Mouse (Mus musculus) embryonic facial prominence, embryonic 12.5 days (tissue): ENCODE data around the gene Ramp3. TPM values are rescaled to one million over a fixed set of nuclear protein-coding genes. Genes with fewer than 3 reads are reported as not detected.

ENCODE experiments used
- ATAC-seq: fragments of 200-750 bp; cut with Nextera tagmentation; 2 replicates; pipeline ENCODE4 v1.8.0; 2017; ENCODE audit not compliant: insufficient number of reproducible peaks, insufficient read depth, low FRiP score, low TSS enrichment
- H3K27ac ChIP-seq: fragments of 300-500 bp; sonication (generic); 2 replicates; pipeline ENCODE4 v1.5.1; 2016; ENCODE audit warnings: mild to moderate bottlenecking
- H3K27me3 ChIP-seq: fragments of 300-500 bp; sonication (generic); 2 replicates; pipeline ENCODE4 v1.6.1; 2016; ENCODE audit warnings: mild to moderate bottlenecking, moderate library complexity
- H3K36me3 ChIP-seq: fragments of 300-500 bp; sonication (generic); 2 replicates; pipeline ENCODE4 v1.6.1; 2016; ENCODE audit warnings: mild to moderate bottlenecking
- H3K4me1 ChIP-seq: fragments of 300-500 bp; sonication (generic); 2 replicates; pipeline ENCODE4 v1.6.1; 2016
- H3K4me2 ChIP-seq: fragments of 300-500 bp; sonication (generic); replicated peaks from 2 replicates; pipeline ENCODE4 v1.6.1; 2016; ENCODE audit warnings: mild to moderate bottlenecking, moderate library complexity
- H3K4me3 ChIP-seq: fragments of 300-500 bp; sonication (generic); 2 replicates; pipeline ENCODE4 v1.5.1; 2016; ENCODE audit warnings: mild to moderate bottlenecking
- H3K9ac ChIP-seq: fragments of 300-500 bp; sonication (generic); 2 replicates; pipeline ENCODE4 v1.6.1; 2016; ENCODE audit warnings: mild to moderate bottlenecking, moderate library complexity
- H3K9me3 ChIP-seq: fragments of 300-500 bp; sonication (generic); 2 replicates; pipeline ENCODE4 v1.6.1; 2016; ENCODE audit warnings: mild to moderate bottlenecking, moderate library complexity
- WGBS: fragments of 180-500 bp; shearing (Covaris S2); methylation state at CpG from one replicate; pipeline ENCODE4 v1.1.7; 2016; 5-methylcytosine and 5-hydroxymethylcytosine counted together
- polyA plus RNA-seq: library from polyadenylated mRNA; unstranded; fragments of >200 nt; fragmentation: Nextera tagmentation; extraction: Ambion mirVana; gene quantifications from 2 replicates; pipeline ENCODE4 v1.2.1, GENCODE M21; 2016

The Ramp3 gene
- polyA plus RNA-seq, 1 experiment from 2014 or later = 5.5 TPM

DNA sequence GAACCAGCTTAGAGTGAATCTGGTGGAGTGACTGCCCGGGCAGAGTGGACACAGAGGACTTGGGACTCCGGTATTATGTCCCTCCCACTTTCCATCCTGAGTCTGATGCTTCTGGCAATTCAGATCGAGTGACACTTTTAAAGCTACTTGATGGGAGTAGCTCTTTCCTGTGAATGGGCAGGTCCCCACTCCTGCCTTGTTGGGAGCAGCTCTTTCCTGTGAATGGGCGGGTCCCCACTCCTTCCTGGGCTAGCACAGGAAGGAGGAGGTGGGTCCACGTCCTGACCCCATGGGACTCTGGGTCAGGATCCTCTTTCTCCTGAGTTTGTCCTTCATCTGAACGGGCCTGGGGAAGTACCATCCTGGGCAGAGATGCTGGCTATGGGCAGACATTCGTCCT, 17.1 kb downstream of the Ramp3 start:
- H3K4me2 ChIP-seq = no peak overlapping the region
- ATAC-seq = no peak
- no peaks in the 10 kb centered on the region for H3K9me3 ChIP-seq
- H3K4me1 ChIP-seq = no peaks in the 10 kb centered on the region
- H3K27ac ChIP-seq = no peak overlapping the region
- H3K27me3 ChIP-seq = no peaks in the 10 kb centered on the region
- no peaks in the 10 kb centered on the region for H3K36me3 ChIP-seq
- WGBS = 56% methylated on average over 7 of the region's 7 CpGs
- no peak overlapping the region for H3K4me3 ChIP-seq
- H3K9ac ChIP-seq = no peak overlapping the region

DNA sequence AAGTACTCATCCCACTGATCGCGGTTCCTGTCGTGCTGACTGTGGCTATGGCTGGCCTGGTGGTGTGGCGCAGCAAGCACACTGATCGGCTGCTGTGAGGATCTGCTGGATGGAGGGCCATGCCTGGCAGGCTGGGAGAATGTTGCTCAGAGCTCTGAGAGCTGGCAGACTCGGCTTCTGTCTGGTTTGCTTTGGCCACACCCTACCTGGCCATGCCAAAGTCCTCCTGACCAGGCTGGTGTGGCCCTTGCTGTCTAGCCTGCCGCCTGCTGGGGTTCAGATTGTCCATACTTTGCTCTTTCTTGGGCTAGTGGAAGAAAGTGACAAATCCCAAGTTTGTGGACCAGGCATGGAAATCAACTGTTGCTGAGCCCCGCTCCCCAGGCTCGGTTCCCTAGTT, 18.3 kb downstream of the Ramp3 start:
- Histone ChIP-seq H3K4me1 (no peaks in the 10 kb centered on the region), H3K9me3 (no peaks in the 10 kb centered on the region), H3K9ac (no peak overlapping the region), H3K27me3 (no peaks in the 10 kb centered on the region), H3K27ac (no peak overlapping the region), H3K36me3 (no peaks in the 10 kb centered on the region), H3K4me2 (no peak overlapping the region), H3K4me3 (no peak overlapping the region)
- no peak for ATAC-seq
- WGBS = 84% methylated on average over 9 of the region's 9 CpGs

- H3K27ac ChIP-seq = no peak overlapping the region
- no peaks in the 10 kb centered on the region for H3K9me3 ChIP-seq
- no peak overlapping the region for H3K4me2 ChIP-seq
- H3K4me3 ChIP-seq = no peak overlapping the region
- ATAC-seq = 0 out of 2 replicates have a peak, but pooled peaks have one; percentile 44
- H3K27me3 ChIP-seq = no peaks in the 10 kb centered on the region
- WGBS = 30% methylated on average over 7 of the region's 7 CpGs
- H3K4me1 ChIP-seq = no peaks in the 10 kb centered on the region
- no peaks in the 10 kb centered on the region for H3K36me3 ChIP-seq
- no peak overlapping the region for H3K9ac ChIP-seq
Observed at GRCm38 (mm10) chr11:6677530-6677929, 19.2 kb downstream of the Ramp3 start.

GRCm38 (mm10) chr11:6679694-6680396, 21.5 kb downstream of the Ramp3 start:
- Histone ChIP-seq H3K27ac (no peak overlapping the region), H3K36me3 (no peaks in the 10 kb centered on the region), H3K27me3 (no peaks in the 10 kb centered on the region), H3K9ac (no peak overlapping the region), H3K9me3 (no peaks in the 10 kb centered on the region), H3K4me3 (no peak overlapping the region), H3K4me1 (no peaks in the 10 kb centered on the region), H3K4me2 (no peak overlapping the region)
- no peak for ATAC-seq
- 63% methylated on average over 17 of the region's 17 CpGs for WGBS

DNA sequence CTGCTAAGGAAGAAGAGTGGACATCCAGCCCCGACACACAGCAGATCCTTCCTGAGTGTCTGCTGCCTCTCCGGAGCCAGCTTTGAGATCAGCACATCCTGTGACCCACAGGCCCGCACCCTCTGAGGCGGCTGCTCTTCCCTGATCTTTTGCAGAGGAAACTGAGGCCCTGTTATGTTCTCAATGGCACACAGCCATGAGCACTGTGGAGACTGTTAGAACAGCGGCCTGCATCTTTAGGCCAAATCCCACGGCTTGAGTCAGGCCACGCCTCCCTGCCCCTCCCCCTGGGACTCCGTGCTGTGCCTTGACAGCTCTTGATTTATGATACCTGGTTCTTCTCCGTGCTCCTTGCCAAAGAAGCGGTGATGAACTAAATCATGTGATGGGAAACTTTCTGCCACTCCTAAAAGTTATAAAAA, 22.1 kb downstream of the Ramp3 start:
- Histone ChIP-seq H3K27me3 (no peaks in the 10 kb centered on the region), H3K4me2 (no peak overlapping the region), H3K36me3 (no peaks in the 10 kb centered on the region), H3K4me3 (no peak overlapping the region), H3K4me1 (no peaks in the 10 kb centered on the region), H3K9ac (no peak overlapping the region), H3K27ac (no peak overlapping the region), H3K9me3 (no peaks in the 10 kb centered on the region)
- no peak for ATAC-seq
- 38% methylated on average over 10 of the region's 10 CpGs for WGBS

DNA sequence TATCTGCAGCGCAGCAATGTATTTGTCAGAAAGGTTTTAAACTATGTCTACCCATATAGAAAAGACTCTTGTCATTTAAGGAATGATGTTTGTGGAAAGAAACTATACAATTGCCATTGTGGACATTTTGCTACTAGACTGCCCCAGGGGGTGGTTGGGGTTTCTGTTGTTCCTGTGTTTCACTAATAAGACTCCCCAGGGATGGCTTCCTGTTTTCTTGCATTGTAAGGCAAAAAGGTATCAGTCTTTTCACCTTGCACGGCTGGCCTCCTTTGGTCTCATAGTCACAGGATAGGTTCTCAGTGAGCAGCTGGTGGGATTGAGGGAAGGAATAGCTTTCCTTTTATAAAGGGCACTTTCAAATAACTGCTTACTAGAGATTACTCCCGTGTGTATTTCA, 26.4 kb downstream of the Ramp3 start:
- 50% methylated on average over 3 of the region's 3 CpGs for WGBS
- Histone ChIP-seq H3K9ac (no peak overlapping the region), H3K4me1 (no peaks in the 10 kb centered on the region), H3K27me3 (no peaks in the 10 kb centered on the region), H3K4me2 (no peak overlapping the region), H3K9me3 (no peaks in the 10 kb centered on the region), H3K4me3 (no peak overlapping the region), H3K36me3 (no peaks in the 10 kb centered on the region), H3K27ac (no peak overlapping the region)
- ATAC-seq = no peak

DNA sequence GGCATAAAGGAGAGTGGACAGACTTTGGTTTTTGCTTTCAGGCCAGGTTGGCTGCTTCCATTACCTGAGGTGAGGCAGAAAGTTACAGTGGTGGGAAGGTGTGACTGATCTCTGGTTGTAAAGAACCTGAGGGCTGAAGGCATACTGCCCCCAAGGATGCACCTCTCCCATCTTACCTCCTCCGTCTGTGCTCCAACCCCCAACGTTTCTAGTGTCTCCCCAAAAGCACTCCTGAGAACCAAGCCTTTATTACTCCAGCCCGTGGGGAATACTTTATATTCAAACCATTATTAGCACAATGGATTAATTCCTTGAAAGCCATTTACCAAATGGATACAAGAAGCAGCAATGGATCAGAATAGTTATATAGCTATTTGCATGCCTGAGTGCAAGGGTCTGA, 30.6 kb downstream of the Ramp3 start:
- Histone ChIP-seq H3K4me1 (no peaks in the 10 kb centered on the region), H3K27me3 (no peaks in the 10 kb centered on the region), H3K9ac (no peak overlapping the region), H3K4me3 (no peak overlapping the region), H3K27ac (no peak overlapping the region), H3K36me3 (no peaks in the 10 kb centered on the region), H3K4me2 (no peak overlapping the region), H3K9me3 (no peaks in the 10 kb centered on the region)
- ATAC-seq = no peak
- WGBS = 76% methylated on average over 3 of the region's 3 CpGs

DNA sequence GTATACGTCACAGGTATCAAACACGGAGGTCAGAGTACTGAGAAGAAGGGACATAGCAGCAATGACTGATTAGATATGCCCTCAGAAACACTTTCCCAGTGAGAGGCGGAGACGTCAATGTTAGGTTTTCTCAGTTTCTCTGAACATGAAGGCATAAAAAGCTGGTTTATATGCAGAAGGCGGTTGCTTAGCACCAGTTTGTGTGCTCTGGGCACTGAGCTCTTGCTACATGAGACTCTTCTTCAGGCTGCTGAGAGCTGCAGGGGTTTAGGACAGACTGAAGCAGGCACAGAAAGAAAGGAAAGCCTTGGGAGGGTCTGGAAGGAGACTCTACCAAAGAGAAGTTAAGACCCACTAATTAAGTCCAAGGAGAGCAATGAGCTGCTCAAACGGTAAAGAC, 34.0 kb downstream of the Ramp3 start:
- H3K9me3 ChIP-seq = no peaks in the 10 kb centered on the region
- no peaks in the 10 kb centered on the region for H3K4me1 ChIP-seq
- H3K4me2 ChIP-seq = no peak overlapping the region
- no peak overlapping the region for H3K27ac ChIP-seq
- 70% methylated on average over 6 of the region's 6 CpGs for WGBS
- no peaks in the 10 kb centered on the region for H3K36me3 ChIP-seq
- ATAC-seq = no peak
- H3K4me3 ChIP-seq = no peak overlapping the region
- H3K27me3 ChIP-seq = no peaks in the 10 kb centered on the region
- H3K9ac ChIP-seq = no peak overlapping the region

DNA sequence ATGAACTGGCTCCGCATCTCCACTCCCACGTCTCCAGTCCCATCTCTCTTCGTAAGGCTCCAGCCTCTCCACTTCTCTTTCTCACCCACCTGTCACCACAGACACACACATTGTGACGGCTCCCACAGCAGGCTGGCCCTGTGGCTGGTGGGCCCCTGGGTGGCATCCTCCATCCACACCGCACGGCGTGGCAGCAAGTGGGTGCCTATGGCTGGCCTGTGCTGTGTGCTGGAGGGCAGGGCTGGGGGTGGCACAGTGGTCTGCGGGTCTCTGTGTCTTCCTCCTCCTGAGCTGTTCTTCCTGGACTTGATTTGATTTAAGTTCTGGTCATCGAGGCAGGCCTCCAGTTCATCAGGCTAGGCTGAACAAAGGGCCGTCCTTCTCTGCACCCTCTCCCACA, 35.8 kb downstream of the Ramp3 start:
- WGBS = 93% methylated on average over 10 of the region's 10 CpGs
- Histone ChIP-seq H3K27ac (no peak overlapping the region), H3K4me1 (no peaks in the 10 kb centered on the region), H3K4me2 (no peak overlapping the region), H3K9ac (no peak overlapping the region), H3K9me3 (no peaks in the 10 kb centered on the region), H3K27me3 (no peaks in the 10 kb centered on the region), H3K4me3 (no peak overlapping the region), H3K36me3 (no peaks in the 10 kb centered on the region)
- ATAC-seq = no peak

- Histone ChIP-seq H3K36me3 (no peaks in the 10 kb centered on the region), H3K27ac (no peak overlapping the region), H3K9ac (no peak overlapping the region), H3K9me3 (no peaks in the 10 kb centered on the region), H3K4me2 (no peak overlapping the region), H3K4me3 (no peak overlapping the region), H3K27me3 (no peaks in the 10 kb centered on the region), H3K4me1 (no peaks in the 10 kb centered on the region)
- 68% methylated on average over 12 of the region's 12 CpGs for WGBS
- ATAC-seq = no peak
Observed at GRCm38 (mm10) chr11:6695176-6695575, 36.9 kb downstream of the Ramp3 start.

GRCm38 (mm10) chr11:6696551-6696950, 38.2 kb downstream of the Ramp3 start:
- H3K27me3 ChIP-seq = no peaks in the 10 kb centered on the region
- no peaks in the 10 kb centered on the region for H3K36me3 ChIP-seq
- H3K4me2 ChIP-seq = no peak overlapping the region
- no peak overlapping the region for H3K4me3 ChIP-seq
- no peaks in the 10 kb centered on the region for H3K4me1 ChIP-seq
- 73% methylated on average over 8 of the region's 8 CpGs for WGBS
- no peak overlapping the region for H3K27ac ChIP-seq
- no peak for ATAC-seq
- H3K9ac ChIP-seq = no peak overlapping the region
- 0 out of 2 replicates have a peak, but pooled peaks cover 3% of the 10 kb centered on the region for H3K9me3 ChIP-seq

DNA sequence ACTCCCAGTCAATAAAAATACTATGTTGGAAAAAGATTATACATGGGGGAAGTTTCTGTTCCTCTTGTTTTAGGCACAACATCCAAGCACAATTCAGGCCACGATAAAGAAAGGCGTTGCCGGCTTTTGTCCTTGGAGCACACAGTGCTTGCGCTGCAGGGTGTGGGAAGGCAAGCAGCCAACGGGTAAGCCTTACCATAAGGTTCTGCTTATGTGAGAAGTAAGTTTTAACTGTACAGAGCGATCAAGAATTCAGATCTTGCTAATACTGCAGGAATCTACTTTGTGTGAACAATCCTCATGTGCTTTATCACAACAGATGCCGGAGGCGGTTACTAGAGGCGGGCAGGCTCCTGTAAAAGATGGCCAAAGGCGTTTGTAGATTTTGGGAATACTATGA, 39.4 kb downstream of the Ramp3 start:
- Histone ChIP-seq H3K36me3 (no peaks in the 10 kb centered on the region), H3K4me3 (no peak overlapping the region), H3K27ac (no peak overlapping the region), H3K27me3 (no peaks in the 10 kb centered on the region), H3K9ac (no peak overlapping the region), H3K4me2 (no peak overlapping the region), H3K9me3 (0 out of 2 replicates have a peak, but pooled peaks cover 5% of the 10 kb centered on the region), H3K4me1 (no peaks in the 10 kb centered on the region)
- ATAC-seq = no peak
- 89% methylated on average over 10 of the region's 10 CpGs for WGBS
